Mouse (Mus musculus): ENCODE data around the gene Ccl27b. TPM values are rescaled to one million over a fixed set of nuclear protein-coding genes. Genes with fewer than 3 reads are reported as not detected.
"Not testable (repeated sequence)": the region's sequence is repeated elsewhere in the genome, so short reads cannot be mapped to it uniquely, and the experiment has no call there.

The Ccl27b gene
- polyA plus RNA-seq, 1 experiment from 2014 or later: not detected

GRCm38 (mm10) chr4:42682183-42682524 is 27.1 kb downstream of the Ccl27b start:
- no CpG with 5 or more reads among the region's 18 CpGs for WGBS
- not testable (repeated sequence) for H3K9ac ChIP-seq (ENCODE audit: low read length); H3K9me3 ChIP-seq (ENCODE audit: control insufficient read depth, low read length); H3K4me1 ChIP-seq (ENCODE audit: control insufficient read depth, insufficient read depth, low read length); H3K36me3 ChIP-seq (ENCODE audit: control insufficient read depth, insufficient read depth, low read length); H3K27ac ChIP-seq (replicated peaks; ENCODE audit: low read depth, low read length); H3K27me3 ChIP-seq (ENCODE audit: control insufficient read depth, insufficient read depth, low read length); ATAC-seq (ENCODE audit: insufficient number of reproducible peaks, low FRiP score, low TSS enrichment, low read depth); H3K4me2 ChIP-seq (ENCODE audit: low read depth, severe bottlenecking); H3K4me3 ChIP-seq (ENCODE audit: low read depth, low read length); DNase-seq (ENCODE audit: low spot score)

Other genes starting within 250 kb of the Ccl27b start
- not detected in 2 replicates for gene Gm21586, start 215.9 kb upstream of the Ccl27b start, polyA plus RNA-seq (2014; fragmentation: Nextera tagmentation; extraction: Ambion mirVana)
- gene Gm2163, start 188.5 kb upstream of the Ccl27b start, polyA plus RNA-seq (2014; fragmentation: Nextera tagmentation; extraction: Ambion mirVana): 0.10 and 0.15 TPM in 2 replicates
- not detected in 2 replicates for gene Fam205a2, start 127.1 kb upstream of the Ccl27b start, polyA plus RNA-seq (2014; fragmentation: Nextera tagmentation; extraction: Ambion mirVana)
- not detected in 2 replicates for gene Gm10591, start 43.1 kb upstream of the Ccl27b start, polyA plus RNA-seq (2014; fragmentation: Nextera tagmentation; extraction: Ambion mirVana)
- gene Gm2564, start 25.5 kb upstream of the Ccl27b start, polyA plus RNA-seq (2014; fragmentation: Nextera tagmentation; extraction: Ambion mirVana): not detected in 2 replicates
- 0.23 TPM in 1 of 2 replicates, not detected in the other for gene Il11ra2, start 6.6 kb downstream of the Ccl27b start, polyA plus RNA-seq (2014; fragmentation: Nextera tagmentation; extraction: Ambion mirVana)
- gene 4930578G10Rik, start 80.3 kb downstream of the Ccl27b start, polyA plus RNA-seq (2014; fragmentation: Nextera tagmentation; extraction: Ambion mirVana): not detected in 2 replicates
- gene Ccl19, start 101.3 kb downstream of the Ccl27b start, polyA plus RNA-seq (2014; fragmentation: Nextera tagmentation; extraction: Ambion mirVana): not detected in 2 replicates
- gene Ccl21a, start 118.7 kb downstream of the Ccl27b start, polyA plus RNA-seq (2014; fragmentation: Nextera tagmentation; extraction: Ambion mirVana): 0.57 and 0.82 TPM in 2 replicates
- gene Fam205a1, start 198.6 kb downstream of the Ccl27b start, polyA plus RNA-seq (2014; fragmentation: Nextera tagmentation; extraction: Ambion mirVana): 0.07 TPM in 1 of 2 replicates, not detected in the other
- gene Gm12394, start 201.5 kb downstream of the Ccl27b start, polyA plus RNA-seq (2014; fragmentation: Nextera tagmentation; extraction: Ambion mirVana): not detected in 2 replicates
- not detected in 2 replicates for gene Fam205c, start 219.0 kb downstream of the Ccl27b start, polyA plus RNA-seq (2014; fragmentation: Nextera tagmentation; extraction: Ambion mirVana)